Mouse (Mus musculus): ENCODE results near the gene Tlr13. TPM values are rescaled to one million over a fixed set of nuclear protein-coding genes. Genes with fewer than 3 reads are reported as not detected.

Gene Tlr13
- total RNA-seq (2021): 1 to 10 TPM; 1.3 to 1.7 TPM
- long read RNA-seq, experiment 1, full-length matches to known transcripts: 1 of 1 reads
- long read RNA-seq, experiment 1, partial matches to known transcripts: 0 of 1 reads
- long read RNA-seq, experiment 1, other reads (novel, unspliced or antisense): 0 of 1 reads
- long read RNA-seq, experiment 2, full-length matches to known transcripts: 1 of 2 reads
- long read RNA-seq, experiment 2, partial matches to known transcripts: 0 of 2 reads
- long read RNA-seq, experiment 2, other reads (novel, unspliced or antisense): 1 of 2 reads

- no peak for DNase-seq (ENCODE audit: low spot score in 2 of 2)
- intact Hi-C loops (cut with DNase I): no loop called here
Measured at GRCm38 (mm10) chrX:106142936-106143335, at the start of gene Tlr13. Gene Tlr13 (plus strand): TSS chrX:106143204.

- peak; percentile 5 to 10 for DNase-seq (ENCODE audit: low spot score in 2 of 2)
- intact Hi-C loops (cut with DNase I): loop anchor here (5.0 kb wide), 1 partner anchor 78 kb away; the partner anchor contains the start of gene Atp7a
Measured at GRCm38 (mm10) chrX:106105464-106105863, 37.5 kb upstream of the Tlr13 start.

- no peak for DNase-seq (ENCODE audit: low spot score in 2 of 2)
- intact Hi-C loops (cut with DNase I): no loop called here
Measured at GRCm38 (mm10) chrX:106113881-106114280, 29.1 kb upstream of the Tlr13 start.

- no peak for DNase-seq (ENCODE audit: low spot score in 2 of 2)
- intact Hi-C loops (cut with DNase I): no loop called here
Measured at GRCm38 (mm10) chrX:106114674-106115073, 28.3 kb upstream of the Tlr13 start.

GRCm38 (mm10) chrX:106122823-106123222 is 20.2 kb upstream of the Tlr13 start:
- intact Hi-C loops (cut with DNase I): no loop called here
- no peak for DNase-seq (ENCODE audit: low spot score in 2 of 2)

GRCm38 (mm10) chrX:106128283-106128682 is 14.7 kb upstream of the Tlr13 start:
- intact Hi-C loops (cut with DNase I): no loop called here
- no peak for DNase-seq (ENCODE audit: low spot score in 2 of 2)

GRCm38 (mm10) chrX:106129877-106130276 is 13.1 kb upstream of the Tlr13 start:
- intact Hi-C loops (cut with DNase I): no loop called here

GRCm38 (mm10) chrX:106134916-106135315 is 8.1 kb upstream of the Tlr13 start:
- intact Hi-C loops (cut with DNase I): no loop called here
- no peak for DNase-seq (ENCODE audit: low spot score in 2 of 2)

More at GRCm38 (mm10) chrX:106129877-106130276, 13.1 kb upstream of the Tlr13 start:
- no peak for DNase-seq (ENCODE audit: low spot score in 2 of 2)

GRCm38 (mm10) chrX:106135484-106135883 is 7.5 kb upstream of the Tlr13 start:
- DNase-seq (ENCODE audit: low spot score in 2 of 2): no peak

GRCm38 (mm10) chrX:106135916-106136575 is 7.0 kb upstream of the Tlr13 start:
- intact Hi-C loops (cut with DNase I): no loop called here
- no peak for DNase-seq (ENCODE audit: low spot score in 2 of 2)

More at GRCm38 (mm10) chrX:106135484-106135883, 7.5 kb upstream of the Tlr13 start:
- intact Hi-C loops (cut with DNase I): no loop called here

- intact Hi-C loops (cut with DNase I): no loop called here
- DNase-seq (ENCODE audit: low spot score in 2 of 2): peak; percentile 7 to 19
Measured at GRCm38 (mm10) chrX:106139309-106140070, 3.5 kb upstream of the Tlr13 start.

- intact Hi-C loops (cut with DNase I): no loop called here
Measured at GRCm38 (mm10) chrX:106148185-106148584, 5.2 kb downstream of the Tlr13 start.

GRCm38 (mm10) chrX:106149460-106149859 is 6.5 kb downstream of the Tlr13 start:
- intact Hi-C loops (cut with DNase I): no loop called here
- no peak for DNase-seq (ENCODE audit: low spot score in 2 of 2)

More at GRCm38 (mm10) chrX:106148185-106148584, 5.2 kb downstream of the Tlr13 start:
- DNase-seq (ENCODE audit: low spot score in 2 of 2): no peak

- intact Hi-C loops (cut with DNase I): no loop called here
- no peak for DNase-seq (ENCODE audit: low spot score in 2 of 2)
Measured at GRCm38 (mm10) chrX:106154180-106154586, 11.2 kb downstream of the Tlr13 start.

GRCm38 (mm10) chrX:106155892-106156291 is 12.9 kb downstream of the Tlr13 start:
- intact Hi-C loops (cut with DNase I): no loop called here
- no peak for DNase-seq (ENCODE audit: low spot score in 2 of 2)

GRCm38 (mm10) chrX:106163995-106164394 is 21.0 kb downstream of the Tlr13 start:
- DNase-seq (ENCODE audit: low spot score in 2 of 2): no peak
- intact Hi-C loops (cut with DNase I): no loop called here

- DNase-seq (ENCODE audit: low spot score in 2 of 2): no peak
- intact Hi-C loops (cut with DNase I): no loop called here
Measured at GRCm38 (mm10) chrX:106164555-106164954, 21.6 kb downstream of the Tlr13 start.

- DNase-seq (ENCODE audit: low spot score in 2 of 2): no peak
- intact Hi-C loops (cut with DNase I): no loop called here
Measured at GRCm38 (mm10) chrX:106165089-106165488, 22.1 kb downstream of the Tlr13 start.

- intact Hi-C loops (cut with DNase I): loop anchor here (2.0 kb wide), 1 partner anchor 144 kb away; the partner anchor contains the start of gene Atp7a
Measured at GRCm38 (mm10) chrX:106171106-106171852, 28.3 kb downstream of the Tlr13 start.

More at GRCm38 (mm10) chrX:106171106-106171852, 28.3 kb downstream of the Tlr13 start:
- DNase-seq (ENCODE audit: low spot score in 2 of 2): peak; percentile 71 to 82

All from left cerebral cortex, postnatal 14 days (tissue).